Mouse (Mus musculus) monocyte, adult 2 months (primary cell): Measurements from ENCODE around the gene Pla2g10.
"Not testable (repeated sequence)": the region's sequence is repeated elsewhere in the genome, so short reads cannot be mapped to it uniquely, and the experiment has no call there.

Experiments used
- DNase-seq, 2 experiments: peaks; one replicate each; pipeline ENCODE4 v3.0.0; 2022; ENCODE audit warnings: low spot score in 2 of 2, low read depth in 1 of 2

Gene Pla2g10

GRCm38 (mm10) chr16:13730285-13731255 lies at the start of gene Pla2g10:
Pla2g10 (minus strand) TSS chr16:13730983.
- DNase-seq = no peak

- DNase-seq = not testable (repeated sequence)
Measured at GRCm38 (mm10) chr16:13774651-13775050, 43.9 kb upstream of the Pla2g10 start.

GRCm38 (mm10) chr16:13774011-13774410 lies 43.2 kb upstream of the Pla2g10 start:
- DNase-seq = not testable (repeated sequence)

- not testable (repeated sequence) for DNase-seq
Measured at GRCm38 (mm10) chr16:13772051-13772450, 41.3 kb upstream of the Pla2g10 start.

- not testable (repeated sequence) for DNase-seq
Measured at GRCm38 (mm10) chr16:13771603-13772002, 40.8 kb upstream of the Pla2g10 start.

- DNase-seq = no peak
Measured at GRCm38 (mm10) chr16:13766367-13766766, 35.6 kb upstream of the Pla2g10 start.

GRCm38 (mm10) chr16:13764519-13764918 lies 33.7 kb upstream of the Pla2g10 start:
- DNase-seq = no peak

- not testable (repeated sequence) for DNase-seq
Measured at GRCm38 (mm10) chr16:13762807-13763206, 32.0 kb upstream of the Pla2g10 start.

- DNase-seq = no peak
Measured at GRCm38 (mm10) chr16:13757823-13758222, 27.0 kb upstream of the Pla2g10 start.

- peak; percentile 95 to 96 for DNase-seq
Measured at GRCm38 (mm10) chr16:13754400-13755190, 23.8 kb upstream of the Pla2g10 start.

GRCm38 (mm10) chr16:13753986-13754385 lies 23.2 kb upstream of the Pla2g10 start:
- DNase-seq = no peak

- DNase-seq = no peak
Measured at GRCm38 (mm10) chr16:13750626-13751025, 19.8 kb upstream of the Pla2g10 start.

GRCm38 (mm10) chr16:13749981-13750380 lies 19.2 kb upstream of the Pla2g10 start:
- DNase-seq = no peak

GRCm38 (mm10) chr16:13749306-13749705 lies 18.5 kb upstream of the Pla2g10 start:
- DNase-seq = no peak

- DNase-seq = not testable (repeated sequence)
Measured at GRCm38 (mm10) chr16:13748813-13749212, 18.0 kb upstream of the Pla2g10 start.

- DNase-seq = no peak
Measured at GRCm38 (mm10) chr16:13748124-13748523, 17.3 kb upstream of the Pla2g10 start.

GRCm38 (mm10) chr16:13747708-13748107 lies 16.9 kb upstream of the Pla2g10 start:
- DNase-seq = no peak

- DNase-seq = no peak
Measured at GRCm38 (mm10) chr16:13740844-13741243, 10.1 kb upstream of the Pla2g10 start.

- DNase-seq = not testable (repeated sequence)
Measured at GRCm38 (mm10) chr16:13739044-13739443, 8.3 kb upstream of the Pla2g10 start.

GRCm38 (mm10) chr16:13735977-13736376 lies 5.2 kb upstream of the Pla2g10 start:
- no peak for DNase-seq

- DNase-seq = peak in 1 of 2 experiments; percentile 32
Measured at GRCm38 (mm10) chr16:13733518-13734137, 2.8 kb upstream of the Pla2g10 start.
